Mouse (Mus musculus): ENCODE measurements around the gene Fiz1. TPM values are rescaled to one million over a fixed set of nuclear protein-coding genes. Genes with fewer than 3 reads are reported as not detected.

Gene Fiz1
- polyA plus RNA-seq, 1 experiment from 2014 or later = 15.5 TPM

- no peak overlapping the region for H3K27ac ChIP-seq (ENCODE audit: low read depth, low read length)
- no peak for ATAC-seq
- H3K36me3 ChIP-seq (ENCODE audit: control insufficient read depth, insufficient read depth) = peaks cover 11% of the 10 kb centered on the region; the same call in 1 of the 2 replicates
- WGBS = 44% methylated on average over 2 of the region's 2 CpGs
- no peak overlapping the region for H3K4me2 ChIP-seq (replicated peaks; ENCODE audit: low read depth)
- H3K9ac ChIP-seq (ENCODE audit: low read depth, low read length) = no peak overlapping the region
- H3K4me3 ChIP-seq (ENCODE audit: low read depth, low read length) = no peak overlapping the region
- no peak for TF ChIP-seq CTCF (IDR thresholded peaks at IDR 0.05; ENCODE audit: low read depth)
- H3K4me1 ChIP-seq (replicated peaks; ENCODE audit: control insufficient read depth, insufficient read depth, low read length) = no peaks in the 10 kb centered on the region
- H3K27me3 ChIP-seq (replicated peaks; ENCODE audit: control insufficient read depth, insufficient read depth, low read length) = no peaks in the 10 kb centered on the region
- H3K9me3 ChIP-seq (ENCODE audit: control insufficient read depth) = no peaks in the 10 kb centered on the region
Observed at GRCm38 (mm10) chr7:4988250-4988649, 26.2 kb downstream of the Fiz1 start.

- TF ChIP-seq CTCF (IDR thresholded peaks at IDR 0.05; ENCODE audit: low read depth) = peak; percentile 38
- Histone ChIP-seq H3K36me3 (ENCODE audit: control insufficient read depth, insufficient read depth) (no peaks in the 10 kb centered on the region), H3K4me2 (replicated peaks; ENCODE audit: low read depth) (no peak overlapping the region), H3K4me1 (replicated peaks; ENCODE audit: control insufficient read depth, insufficient read depth, low read length) (no peaks in the 10 kb centered on the region), H3K9me3 (ENCODE audit: control insufficient read depth) (peaks cover 3% of the 10 kb centered on the region; the same call in 1 of the 2 replicates), H3K27ac (ENCODE audit: low read depth, low read length) (no peak overlapping the region), H3K27me3 (replicated peaks; ENCODE audit: control insufficient read depth, insufficient read depth, low read length) (no peaks in the 10 kb centered on the region), H3K4me3 (ENCODE audit: low read depth, low read length) (no peak overlapping the region), H3K9ac (ENCODE audit: low read depth, low read length) (no peak overlapping the region)
- 91% methylated on average over 7 of the region's 7 CpGs for WGBS
- ATAC-seq = no peak
Observed at GRCm38 (mm10) chr7:4976832-4977231, 37.7 kb downstream of the Fiz1 start.

- no peaks in the 10 kb centered on the region for H3K27me3 ChIP-seq (replicated peaks; ENCODE audit: control insufficient read depth, insufficient read depth, low read length)
- no peak overlapping the region for H3K27ac ChIP-seq (ENCODE audit: low read depth, low read length)
- H3K36me3 ChIP-seq (ENCODE audit: control insufficient read depth, insufficient read depth) = no peaks in the 10 kb centered on the region
- H3K4me1 ChIP-seq (replicated peaks; ENCODE audit: control insufficient read depth, insufficient read depth, low read length) = no peaks in the 10 kb centered on the region
- H3K4me2 ChIP-seq (replicated peaks; ENCODE audit: low read depth) = no peak overlapping the region
- no peak for TF ChIP-seq CTCF (IDR thresholded peaks at IDR 0.05; ENCODE audit: low read depth)
- no peak overlapping the region for H3K9ac ChIP-seq (ENCODE audit: low read depth, low read length)
- WGBS = 51% methylated on average over 4 of the region's 4 CpGs
- no peak overlapping the region for H3K4me3 ChIP-seq (ENCODE audit: low read depth, low read length)
- peaks cover 3% of the 10 kb centered on the region; the same call in 1 of the 2 replicates for H3K9me3 ChIP-seq (ENCODE audit: control insufficient read depth)
- no peak for ATAC-seq
Observed at GRCm38 (mm10) chr7:4975455-4975854, 39.0 kb downstream of the Fiz1 start.

GRCm38 (mm10) chr7:4972321-4973047 is 42.0 kb downstream of the Fiz1 start:
- WGBS = 64% methylated on average over 18 of the region's 18 CpGs
- Histone ChIP-seq H3K36me3 (ENCODE audit: control insufficient read depth, insufficient read depth) (no peaks in the 10 kb centered on the region), H3K4me3 (ENCODE audit: low read depth, low read length) (no peak overlapping the region), H3K27me3 (replicated peaks; ENCODE audit: control insufficient read depth, insufficient read depth, low read length) (no peaks in the 10 kb centered on the region), H3K9ac (ENCODE audit: low read depth, low read length) (no peak overlapping the region), H3K4me2 (replicated peaks; ENCODE audit: low read depth) (no peak overlapping the region), H3K9me3 (ENCODE audit: control insufficient read depth) (peaks cover 3% of the 10 kb centered on the region; the same call in 1 of the 2 replicates), H3K27ac (ENCODE audit: low read depth, low read length) (no peak overlapping the region), H3K4me1 (replicated peaks; ENCODE audit: control insufficient read depth, insufficient read depth, low read length) (no peaks in the 10 kb centered on the region)
- no peak for ATAC-seq
- no peak for TF ChIP-seq CTCF (IDR thresholded peaks at IDR 0.05; ENCODE audit: low read depth)

GRCm38 (mm10) chr7:4971710-4972109 is 42.8 kb downstream of the Fiz1 start:
- Histone ChIP-seq H3K4me1 (replicated peaks; ENCODE audit: control insufficient read depth, insufficient read depth, low read length) (no peaks in the 10 kb centered on the region), H3K27me3 (replicated peaks; ENCODE audit: control insufficient read depth, insufficient read depth, low read length) (no peaks in the 10 kb centered on the region), H3K4me3 (ENCODE audit: low read depth, low read length) (no peak overlapping the region), H3K9me3 (ENCODE audit: control insufficient read depth) (peaks cover 2% of the 10 kb centered on the region; the same call in 1 of the 2 replicates), H3K27ac (ENCODE audit: low read depth, low read length) (no peak overlapping the region), H3K9ac (ENCODE audit: low read depth, low read length) (no peak overlapping the region), H3K36me3 (ENCODE audit: control insufficient read depth, insufficient read depth) (no peaks in the 10 kb centered on the region), H3K4me2 (replicated peaks; ENCODE audit: low read depth) (no peak overlapping the region)
- no peak for TF ChIP-seq CTCF (IDR thresholded peaks at IDR 0.05; ENCODE audit: low read depth)
- WGBS = 28% methylated on average over 7 of the region's 7 CpGs
- ATAC-seq = no peak

- Histone ChIP-seq H3K9me3 (ENCODE audit: control insufficient read depth) (no peaks in the 10 kb centered on the region), H3K4me1 (replicated peaks; ENCODE audit: control insufficient read depth, insufficient read depth, low read length) (no peaks in the 10 kb centered on the region), H3K27ac (ENCODE audit: low read depth, low read length) (no peak within 1 kb of the TSS), H3K4me2 (replicated peaks; ENCODE audit: low read depth) (no peak within 1 kb of the TSS), H3K36me3 (ENCODE audit: control insufficient read depth, insufficient read depth) (no peaks in the 10 kb centered on the region), H3K9ac (ENCODE audit: low read depth, low read length) (no peak within 1 kb of the TSS), H3K27me3 (replicated peaks; ENCODE audit: control insufficient read depth, insufficient read depth, low read length) (no peaks in the 10 kb centered on the region), H3K4me3 (ENCODE audit: low read depth, low read length) (no peak within 1 kb of the TSS)
- WGBS = 30% methylated on average over 6 of the region's 6 CpGs
- no peak for TF ChIP-seq CTCF (IDR thresholded peaks at IDR 0.05; ENCODE audit: low read depth)
- ATAC-seq = no peak
Observed at GRCm38 (mm10) chr7:4971068-4971467, 43.4 kb downstream of the Fiz1 start, which contains the start of gene Sbk3. TSS of gene Sbk3 (minus strand) at chr7:4971168.

All from intestine, postnatal 0 days (tissue).